Mouse (Mus musculus) small intestine, adult 2 months (tissue): Measurements from ENCODE around the gene Fam240a.

Source experiments
- CTCF ChIP-seq: fragments of 200-500 bp; IDR thresholded peaks from 2 replicates; pipeline ENCODE4 v1.5.1; 2012; ENCODE audit warnings: low read depth, mild to moderate bottlenecking, control low read depth, inconsistent platforms, low read length, moderate library complexity, mixed read lengths; ENCODE audit not compliant: insufficient replicate concordance, insufficient read length; ENCODE audit errors: extremely low read depth
- POLR2A ChIP-seq: fragments of 200-500 bp; IDR thresholded peaks from 2 replicates; pipeline ENCODE4 v1.6.1; 2012; ENCODE audit warnings: low read depth, mild to moderate bottlenecking, control low read depth, inconsistent platforms, low read length, moderate library complexity

DNA sequence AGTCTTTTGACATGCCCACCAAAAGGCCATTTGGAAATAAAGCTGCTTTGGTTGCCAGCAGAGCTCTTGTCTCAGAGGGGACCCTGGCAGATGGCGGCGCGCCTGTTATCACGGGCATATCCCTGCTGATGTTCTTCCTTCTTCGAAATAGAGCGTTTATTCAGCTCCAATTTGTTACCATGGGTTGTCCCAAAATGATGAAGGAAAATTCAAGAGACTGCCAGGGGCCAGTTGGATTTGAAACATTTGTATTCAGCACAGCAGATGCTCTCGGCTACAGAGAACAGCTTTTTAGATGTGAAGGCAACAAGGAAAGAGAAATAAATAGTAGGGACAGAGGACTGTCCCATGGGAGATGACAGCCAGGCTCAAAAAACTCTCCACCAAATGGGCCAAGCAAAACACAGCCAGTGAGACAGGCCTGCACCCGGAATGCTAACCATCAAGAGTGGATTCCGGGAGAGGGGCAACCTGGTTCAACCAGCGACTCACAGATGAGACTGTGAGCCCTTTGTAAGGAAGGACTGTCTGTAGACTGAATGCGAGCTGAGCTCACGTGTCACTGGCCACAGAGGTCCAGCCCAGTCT is 17.3 kb upstream of the Fam240a start:
- TF ChIP-seq POLR2A (no peak), CTCF (no peak)
